Mouse (Mus musculus) myocyte (in vitro differentiated cells): Measurements from ENCODE around the gene Kazn.

Experiments
- CEBPB ChIP-seq: IDR thresholded peaks from 2 replicates; pipeline ENCODE4 v1.6.1; 2011; ENCODE audit warnings: mild to moderate bottlenecking, moderate library complexity; ENCODE audit not compliant: poor library complexity, insufficient read depth, severe bottlenecking
- E2F4 ChIP-seq: IDR thresholded peaks from one replicate; pipeline ENCODE4 v1.6.1; 2011; ENCODE audit warnings: mild to moderate bottlenecking, control low read depth, moderate library complexity; ENCODE audit not compliant: insufficient read depth
- MAX ChIP-seq: IDR thresholded peaks from one replicate; pipeline ENCODE4 v1.6.1; 2011; ENCODE audit warnings: low read depth, mild to moderate bottlenecking, control low read depth
- MYOD1 ChIP-seq, 3 experiments: IDR thresholded peaks; one replicate each; pipeline ENCODE4 v1.6.1; 2011; ENCODE audit warnings: control low read depth in 2 of 3, low read depth in 2 of 3, mild to moderate bottlenecking in 2 of 3, moderate library complexity in 1 of 3; ENCODE audit not compliant: insufficient read length in 2 of 3, control insufficient read depth in 1 of 3
- MYOG ChIP-seq, 3 experiments: IDR thresholded peaks; one replicate each; pipeline ENCODE4 v1.6.1; 2011; ENCODE audit warnings: control low read depth in 2 of 3, low read depth in 2 of 3, mild to moderate bottlenecking in 2 of 3; ENCODE audit not compliant: insufficient read length in 2 of 3, control insufficient read depth in 1 of 3, insufficient read depth in 1 of 3
- POLR2A ChIP-seq: IDR thresholded peaks from one replicate; pipeline ENCODE4 v1.6.1; 2011; ENCODE audit warnings: low read depth, mild to moderate bottlenecking, control low read depth, moderate library complexity; ENCODE audit not compliant: insufficient read length
- POLR2AphosphoS2 ChIP-seq: IDR thresholded peaks from one replicate; pipeline ENCODE4 v1.6.1; 2011; ENCODE audit warnings: low read depth, control low read depth; ENCODE audit not compliant: insufficient read length
- REST ChIP-seq: IDR thresholded peaks from one replicate; pipeline ENCODE4 v1.6.1; 2011; ENCODE audit warnings: mild to moderate bottlenecking, control low read depth, moderate library complexity; ENCODE audit not compliant: insufficient read depth, insufficient read length
- SRF ChIP-seq: IDR thresholded peaks from one replicate; pipeline ENCODE4 v1.6.1; 2011; ENCODE audit warnings: low read depth; ENCODE audit not compliant: control insufficient read depth, insufficient read length
- TCF12 ChIP-seq: IDR thresholded peaks from one replicate; pipeline ENCODE4 v1.6.1; 2011; ENCODE audit warnings: mild to moderate bottlenecking, control low read depth; ENCODE audit not compliant: poor library complexity, insufficient read depth, severe bottlenecking
- TCF3 ChIP-seq: IDR thresholded peaks from one replicate; pipeline ENCODE4 v1.6.1; 2011; ENCODE audit warnings: low read depth, control low read depth; ENCODE audit not compliant: insufficient read length
- USF1 ChIP-seq: IDR thresholded peaks from one replicate; pipeline ENCODE4 v1.6.1; 2011; ENCODE audit warnings: low read depth, mild to moderate bottlenecking, control low read depth, moderate library complexity

- TF ChIP-seq POLR2A, result no peak
- TF ChIP-seq USF1, result no peak
- no peak for TF ChIP-seq MAX
- TF ChIP-seq MYOD1 (IDR thresholded peaks at IDR 0.05; ENCODE audit: control insufficient read depth in 1 of 3, insufficient read length in 2 of 3, low read depth in 2 of 3), result no peak
- TF ChIP-seq POLR2AphosphoS2, result no peak
- no peak for TF ChIP-seq REST
- TF ChIP-seq TCF3, result no peak
- no peak for TF ChIP-seq E2F4
- no peak for TF ChIP-seq TCF12
- no peak for TF ChIP-seq CEBPB
- TF ChIP-seq MYOG (IDR thresholded peaks at IDR 0.05; ENCODE audit: control insufficient read depth in 1 of 3, insufficient read depth in 1 of 3, insufficient read length in 2 of 3, low read depth in 2 of 3), result no peak
- TF ChIP-seq SRF, result no peak
Measured at GRCm38 (mm10) chr4:142222385-142222784, 16.8 kb downstream of the Kazn start.
